Mouse (Mus musculus): Measurements from ENCODE around the gene Pex5. TPM values are rescaled to one million over a fixed set of nuclear protein-coding genes. Genes with fewer than 3 reads are reported as not detected.
"Not testable (repeated sequence)": the region's sequence is repeated elsewhere in the genome, so short reads cannot be mapped to it uniquely, and the experiment has no call there.

Pex5 gene
- total RNA-seq, 2 experiments from 2014 or later, result 21.1 to 22.0 TPM

- DNase-seq, result no peak
- intact Hi-C loops (cut with DNase I), result no loop called here
Measured at GRCm38 (mm10) chr6:124427791-124428576, 13.1 kb upstream of the Pex5 start.

- DNase-seq, result no peak
- intact Hi-C loops (cut with DNase I), result no loop called here
Measured at GRCm38 (mm10) chr6:124427289-124427688, 12.4 kb upstream of the Pex5 start.

GRCm38 (mm10) chr6:124426604-124427003, 11.7 kb upstream of the Pex5 start:
- intact Hi-C loops (cut with DNase I), result no loop called here
- no peak for DNase-seq

GRCm38 (mm10) chr6:124425523-124425922, 10.7 kb upstream of the Pex5 start:
- no peak for DNase-seq
- intact Hi-C loops (cut with DNase I), result no loop called here

- intact Hi-C loops (cut with DNase I), result not testable (repeated sequence)
Measured at GRCm38 (mm10) chr6:124425042-124425441, 10.2 kb upstream of the Pex5 start.

GRCm38 (mm10) chr6:124424068-124424498, 9.2 kb upstream of the Pex5 start:
- no peak for DNase-seq
- intact Hi-C loops (cut with DNase I), result no loop called here

More at GRCm38 (mm10) chr6:124425042-124425441, 10.2 kb upstream of the Pex5 start:
- DNase-seq, result not testable (repeated sequence)

GRCm38 (mm10) chr6:124418686-124419085, 3.8 kb upstream of the Pex5 start:
- no peak for DNase-seq
- intact Hi-C loops (cut with DNase I), result no loop called here

- DNase-seq, result peak; percentile 68 to 69
- intact Hi-C loops (cut with DNase I), result no loop called here
Measured at GRCm38 (mm10) chr6:124415347-124416088, 651 bp upstream of the Pex5 start.

- intact Hi-C loops (cut with DNase I), result no loop called here
- DNase-seq, result peak in 1 of 2 experiments; percentile 47
Measured at GRCm38 (mm10) chr6:124414150-124414926, 529 bp downstream of the Pex5 start.

GRCm38 (mm10) chr6:124413770-124414149, 1.1 kb downstream of the Pex5 start:
- DNase-seq, result no peak
- intact Hi-C loops (cut with DNase I), result no loop called here

GRCm38 (mm10) chr6:124408355-124408754, 6.5 kb downstream of the Pex5 start:
- no peak for DNase-seq
- intact Hi-C loops (cut with DNase I), result no loop called here

GRCm38 (mm10) chr6:124407180-124407579, 7.7 kb downstream of the Pex5 start:
- intact Hi-C loops (cut with DNase I), result no loop called here
- no peak for DNase-seq

GRCm38 (mm10) chr6:124406326-124406725, 8.5 kb downstream of the Pex5 start:
- DNase-seq, result no peak
- intact Hi-C loops (cut with DNase I), result no loop called here

- intact Hi-C loops (cut with DNase I), result no loop called here
- DNase-seq, result no peak
Measured at GRCm38 (mm10) chr6:124399738-124400137, 15.1 kb downstream of the Pex5 start.

- intact Hi-C loops (cut with DNase I); DNase-seq: not testable (repeated sequence)
Measured at GRCm38 (mm10) chr6:124394991-124395390, 19.9 kb downstream of the Pex5 start.

- intact Hi-C loops (cut with DNase I), result no loop called here
- no peak for DNase-seq
Measured at GRCm38 (mm10) chr6:124380142-124380541, 34.7 kb downstream of the Pex5 start.

- intact Hi-C loops (cut with DNase I), result loop anchor here (2.0 kb wide), 1 partner anchor 117 kb away; no protein-coding TSS in a partner anchor
- peak in 1 of 2 experiments; percentile 31 for DNase-seq
Measured at GRCm38 (mm10) chr6:124379331-124379730, 35.5 kb downstream of the Pex5 start.

GRCm38 (mm10) chr6:124377494-124378255, 37.2 kb downstream of the Pex5 start:
- intact Hi-C loops (cut with DNase I), result loop anchor here (2.0 kb wide), 1 partner anchor 115 kb away; no protein-coding TSS in a partner anchor

GRCm38 (mm10) chr6:124376311-124376710, 38.6 kb downstream of the Pex5 start:
- intact Hi-C loops (cut with DNase I), result no loop called here
- DNase-seq, result no peak

More at GRCm38 (mm10) chr6:124377494-124378255, 37.2 kb downstream of the Pex5 start:
- DNase-seq, result no peak

GRCm38 (mm10) chr6:124375435-124375884, 39.4 kb downstream of the Pex5 start:
- intact Hi-C loops (cut with DNase I), result no loop called here
- DNase-seq, result no peak

Data from gastrocnemius, postnatal 36 days (tissue).